Mouse (Mus musculus): Measurements from ENCODE around the gene BC037034. TPM values are rescaled to one million over a fixed set of nuclear protein-coding genes. Genes with fewer than 3 reads are reported as not detected.

The BC037034 gene
- polyA plus RNA-seq, 1 experiment from 2014 or later: 2.9 TPM

DNA sequence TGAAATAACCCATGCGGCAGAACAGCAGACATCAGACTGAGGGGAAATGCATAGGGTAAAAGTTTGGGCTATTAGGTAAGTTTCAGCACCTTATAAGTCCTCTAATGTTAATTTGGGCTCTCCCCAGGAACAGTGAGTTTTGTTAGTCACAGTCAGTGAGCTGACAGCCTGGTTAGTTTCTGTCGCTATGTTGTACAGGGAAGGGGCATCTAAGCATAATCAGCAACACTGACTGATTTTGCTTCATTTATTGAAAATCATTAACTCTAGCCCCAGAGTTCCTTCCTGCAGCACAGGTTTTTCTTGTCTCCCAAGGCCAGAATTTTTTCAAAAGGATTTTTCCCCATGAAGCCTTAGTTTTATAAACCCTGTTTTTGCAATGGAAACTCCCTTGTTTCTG lies 30.1 kb downstream of the BC037034 start:
- Histone ChIP-seq H3K4me3 (ENCODE audit: control insufficient read depth in 1 of 2, insufficient read depth in 1 of 2, low read depth in 1 of 2, low read length in 2 of 2) (no peak overlapping the region), H3K9me3 (ENCODE audit: control insufficient read depth, low read length) (no peaks in the 10 kb centered on the region), H3K36me3 (ENCODE audit: control insufficient read depth, insufficient read depth, low read length) (no peaks in the 10 kb centered on the region), H3K9ac (ENCODE audit: low read length) (no peak overlapping the region), H3K27me3 (ENCODE audit: control insufficient read depth, insufficient read depth, low read length) (no peaks in the 10 kb centered on the region), H3K4me1 (ENCODE audit: control insufficient read depth in 2 of 2, insufficient read depth in 2 of 2, low read length in 2 of 2) (no peaks in the 10 kb centered on the region), H3K4me2 (ENCODE audit: low read length) (no peak overlapping the region), H3K27ac (replicated peaks in 1 of 2; ENCODE audit: control insufficient read depth in 1 of 2, insufficient read depth in 1 of 2, low read depth in 2 of 2, low read length in 2 of 2) (no peak overlapping the region)
- ATAC-seq (ENCODE audit: insufficient number of reproducible peaks, insufficient read depth, low FRiP score, low read depth): no peak
- 71% methylated on average over 2 of the region's 2 CpGs for WGBS

DNA sequence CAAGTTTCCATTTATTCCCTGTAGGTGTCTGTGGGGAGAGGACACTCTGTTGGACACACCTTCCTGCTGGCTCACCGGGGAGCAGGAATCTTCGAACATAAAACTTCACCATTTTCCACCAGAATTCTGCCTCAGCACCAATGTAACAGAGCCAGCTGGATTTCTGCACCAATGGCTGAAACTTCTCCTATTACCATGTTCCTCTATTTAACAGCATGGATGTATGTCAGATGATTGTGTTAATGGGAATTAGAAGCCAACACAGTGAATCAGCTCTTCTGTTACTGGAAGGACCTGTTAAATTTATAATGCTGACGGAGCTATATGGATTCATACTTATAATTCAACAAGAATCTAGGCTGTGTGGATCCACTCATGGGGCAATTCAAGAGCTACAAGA lies 34.3 kb downstream of the BC037034 start:
- no peak overlapping the region for H3K4me3 ChIP-seq (ENCODE audit: control insufficient read depth in 1 of 2, insufficient read depth in 1 of 2, low read depth in 1 of 2, low read length in 2 of 2)
- no peak overlapping the region for H3K4me2 ChIP-seq (ENCODE audit: low read length)
- H3K9me3 ChIP-seq (ENCODE audit: control insufficient read depth, low read length): no peaks in the 10 kb centered on the region
- no peaks in the 10 kb centered on the region for H3K27me3 ChIP-seq (ENCODE audit: control insufficient read depth, insufficient read depth, low read length)
- no peak overlapping the region for H3K27ac ChIP-seq (replicated peaks in 1 of 2; ENCODE audit: control insufficient read depth in 1 of 2, insufficient read depth in 1 of 2, low read depth in 2 of 2, low read length in 2 of 2)
- no peaks in the 10 kb centered on the region for H3K4me1 ChIP-seq (ENCODE audit: control insufficient read depth in 2 of 2, insufficient read depth in 2 of 2, low read length in 2 of 2)
- WGBS: 80% methylated on average over 3 of the region's 3 CpGs
- H3K9ac ChIP-seq (ENCODE audit: low read length): no peak overlapping the region
- no peaks in the 10 kb centered on the region for H3K36me3 ChIP-seq (ENCODE audit: control insufficient read depth, insufficient read depth, low read length)
- ATAC-seq (ENCODE audit: insufficient number of reproducible peaks, insufficient read depth, low FRiP score, low read depth): no peak

DNA sequence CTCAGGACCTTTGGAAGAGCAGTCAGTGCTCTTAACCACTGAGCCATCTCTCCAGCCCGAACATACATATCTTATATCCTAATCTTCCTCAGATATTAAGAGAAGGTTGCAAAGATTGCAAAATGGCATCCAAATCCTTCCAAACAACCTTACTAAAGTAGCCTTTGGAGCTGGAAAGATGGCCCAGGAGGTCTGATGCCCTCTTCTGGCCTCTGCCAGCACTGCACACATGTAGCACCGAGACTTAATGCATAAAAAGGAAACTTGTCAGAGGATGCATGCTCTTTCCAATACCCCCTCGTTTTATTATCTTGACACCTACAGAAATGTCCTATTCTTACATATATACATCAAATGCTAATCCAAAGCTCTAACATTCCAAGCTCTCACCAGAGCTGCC lies 35.8 kb downstream of the BC037034 start:
- no peak for ATAC-seq (ENCODE audit: insufficient number of reproducible peaks, insufficient read depth, low FRiP score, low read depth)
- no peaks in the 10 kb centered on the region for H3K36me3 ChIP-seq (ENCODE audit: control insufficient read depth, insufficient read depth, low read length)
- WGBS: 43% methylated on average over 3 of the region's 3 CpGs
- no peak overlapping the region for H3K9ac ChIP-seq (ENCODE audit: low read length)
- H3K27me3 ChIP-seq (ENCODE audit: control insufficient read depth, insufficient read depth, low read length): no peaks in the 10 kb centered on the region
- no peaks in the 10 kb centered on the region for H3K9me3 ChIP-seq (ENCODE audit: control insufficient read depth, low read length)
- no peak overlapping the region for H3K4me2 ChIP-seq (ENCODE audit: low read length)
- no peak overlapping the region for H3K4me3 ChIP-seq (ENCODE audit: control insufficient read depth in 1 of 2, insufficient read depth in 1 of 2, low read depth in 1 of 2, low read length in 2 of 2)
- H3K4me1 ChIP-seq (ENCODE audit: control insufficient read depth in 2 of 2, insufficient read depth in 2 of 2, low read length in 2 of 2): no peaks in the 10 kb centered on the region
- no peak overlapping the region for H3K27ac ChIP-seq (replicated peaks in 1 of 2; ENCODE audit: control insufficient read depth in 1 of 2, insufficient read depth in 1 of 2, low read depth in 2 of 2, low read length in 2 of 2)

DNA sequence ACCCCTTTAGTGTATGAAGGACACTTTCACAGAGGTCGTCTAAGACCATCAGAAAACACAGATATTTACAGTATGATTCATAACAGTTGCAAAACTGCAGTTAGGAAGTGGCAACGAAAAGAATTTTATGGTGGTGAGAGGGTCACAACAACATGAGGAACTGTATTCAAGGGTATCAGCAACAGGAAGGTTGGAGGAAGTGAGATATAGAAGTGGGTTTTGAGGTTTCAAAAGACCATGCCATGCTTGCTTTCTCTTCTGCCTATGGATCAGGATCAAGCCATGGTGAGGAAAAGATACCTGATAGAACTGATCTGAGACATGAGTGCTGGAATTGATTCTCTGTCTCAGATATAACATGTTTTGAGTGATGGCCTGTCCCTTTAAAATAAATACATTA lies 36.5 kb downstream of the BC037034 start:
- Histone ChIP-seq H3K4me2 (ENCODE audit: low read length) (no peak overlapping the region), H3K4me3 (ENCODE audit: control insufficient read depth in 1 of 2, insufficient read depth in 1 of 2, low read depth in 1 of 2, low read length in 2 of 2) (no peak overlapping the region)
- no peak for ATAC-seq (ENCODE audit: insufficient number of reproducible peaks, insufficient read depth, low FRiP score, low read depth)

DNA sequence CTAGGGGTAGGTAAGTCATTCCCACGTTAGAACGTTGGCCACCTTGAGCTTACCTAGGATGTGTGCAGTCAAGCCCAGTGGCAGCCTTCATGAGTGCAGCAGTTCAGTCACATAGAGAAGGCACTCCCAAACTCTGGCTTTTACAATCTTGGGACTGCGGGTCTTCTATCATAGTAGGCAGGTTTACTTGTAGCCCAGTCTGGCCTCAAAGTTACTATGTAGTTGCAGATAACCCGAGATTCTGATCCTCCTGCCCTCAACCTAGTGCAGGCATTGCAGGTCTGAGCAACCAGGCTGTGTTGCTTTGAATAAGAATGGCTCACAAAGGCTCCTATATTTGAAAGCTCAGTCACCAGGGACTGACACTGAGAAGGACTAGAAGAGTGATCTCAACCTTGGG lies 37.3 kb downstream of the BC037034 start:
- H3K9me3 ChIP-seq (ENCODE audit: control insufficient read depth, low read length): no peaks in the 10 kb centered on the region
- no peak for ATAC-seq (ENCODE audit: insufficient number of reproducible peaks, insufficient read depth, low FRiP score, low read depth)
- no peaks in the 10 kb centered on the region for H3K4me1 ChIP-seq (ENCODE audit: control insufficient read depth in 2 of 2, insufficient read depth in 2 of 2, low read length in 2 of 2)
- H3K27me3 ChIP-seq (ENCODE audit: control insufficient read depth, insufficient read depth, low read length): no peaks in the 10 kb centered on the region
- H3K9ac ChIP-seq (ENCODE audit: low read length): no peak overlapping the region
- WGBS: 66% methylated on average over 4 of the region's 4 CpGs
- H3K27ac ChIP-seq (replicated peaks in 1 of 2; ENCODE audit: control insufficient read depth in 1 of 2, insufficient read depth in 1 of 2, low read depth in 2 of 2, low read length in 2 of 2): no peak overlapping the region
- H3K36me3 ChIP-seq (ENCODE audit: control insufficient read depth, insufficient read depth, low read length): no peaks in the 10 kb centered on the region
- no peak overlapping the region for H3K4me3 ChIP-seq (ENCODE audit: control insufficient read depth in 1 of 2, insufficient read depth in 1 of 2, low read depth in 1 of 2, low read length in 2 of 2)
- no peak overlapping the region for H3K4me2 ChIP-seq (ENCODE audit: low read length)

More for the DNA sequence above, 36.5 kb downstream of the BC037034 start:
- H3K9me3 ChIP-seq (ENCODE audit: control insufficient read depth, low read length): no peaks in the 10 kb centered on the region
- no peaks in the 10 kb centered on the region for H3K4me1 ChIP-seq (ENCODE audit: control insufficient read depth in 2 of 2, insufficient read depth in 2 of 2, low read length in 2 of 2)
- WGBS: 43% methylated on average over 2 of the region's 2 CpGs
- H3K36me3 ChIP-seq (ENCODE audit: control insufficient read depth, insufficient read depth, low read length): no peaks in the 10 kb centered on the region
- no peak overlapping the region for H3K27ac ChIP-seq (replicated peaks in 1 of 2; ENCODE audit: control insufficient read depth in 1 of 2, insufficient read depth in 1 of 2, low read depth in 2 of 2, low read length in 2 of 2)
- no peak overlapping the region for H3K9ac ChIP-seq (ENCODE audit: low read length)
- no peaks in the 10 kb centered on the region for H3K27me3 ChIP-seq (ENCODE audit: control insufficient read depth, insufficient read depth, low read length)

DNA sequence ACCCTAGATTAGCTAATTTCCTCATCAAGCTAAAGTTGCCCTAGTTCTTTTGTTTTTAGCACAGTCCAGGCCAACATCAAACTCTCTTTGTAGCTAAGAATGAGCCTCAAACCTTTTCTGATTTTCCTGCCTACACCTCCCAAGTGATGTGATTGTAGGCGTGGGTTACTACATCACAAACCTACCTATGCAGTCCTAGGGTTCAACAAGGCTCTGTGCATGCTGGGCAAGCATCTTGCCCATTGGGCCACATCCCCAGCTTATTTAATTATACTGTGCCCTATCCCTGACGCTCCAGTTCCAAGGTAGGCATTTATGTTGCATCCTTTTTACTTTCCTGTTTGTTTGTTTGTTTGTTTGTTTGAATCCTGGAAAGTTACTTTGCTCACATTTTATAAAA lies 38.1 kb downstream of the BC037034 start, which contains the start of gene Nxpe5:
TSS of gene Nxpe5 (plus strand) at position 199 of the 400 bp plus-strand sequence.
- Histone ChIP-seq H3K4me1 (ENCODE audit: control insufficient read depth in 2 of 2, insufficient read depth in 2 of 2, low read length in 2 of 2) (no peaks in the 10 kb centered on the region), H3K27ac (replicated peaks in 1 of 2; ENCODE audit: control insufficient read depth in 1 of 2, insufficient read depth in 1 of 2, low read depth in 2 of 2, low read length in 2 of 2) (no peak within 1 kb of the TSS), H3K4me3 (ENCODE audit: control insufficient read depth in 1 of 2, insufficient read depth in 1 of 2, low read depth in 1 of 2, low read length in 2 of 2) (no peak within 1 kb of the TSS), H3K4me2 (ENCODE audit: low read length) (no peak within 1 kb of the TSS), H3K36me3 (ENCODE audit: control insufficient read depth, insufficient read depth, low read length) (no peaks in the 10 kb centered on the region), H3K27me3 (ENCODE audit: control insufficient read depth, insufficient read depth, low read length) (no peaks in the 10 kb centered on the region), H3K9ac (ENCODE audit: low read length) (no peak within 1 kb of the TSS), H3K9me3 (ENCODE audit: control insufficient read depth, low read length) (no peaks in the 10 kb centered on the region)
- ATAC-seq (ENCODE audit: insufficient number of reproducible peaks, insufficient read depth, low FRiP score, low read depth): no peak
- whole genome bisulfite sequencing: 51% methylated on average over 2 of the region's 2 CpGs

DNA sequence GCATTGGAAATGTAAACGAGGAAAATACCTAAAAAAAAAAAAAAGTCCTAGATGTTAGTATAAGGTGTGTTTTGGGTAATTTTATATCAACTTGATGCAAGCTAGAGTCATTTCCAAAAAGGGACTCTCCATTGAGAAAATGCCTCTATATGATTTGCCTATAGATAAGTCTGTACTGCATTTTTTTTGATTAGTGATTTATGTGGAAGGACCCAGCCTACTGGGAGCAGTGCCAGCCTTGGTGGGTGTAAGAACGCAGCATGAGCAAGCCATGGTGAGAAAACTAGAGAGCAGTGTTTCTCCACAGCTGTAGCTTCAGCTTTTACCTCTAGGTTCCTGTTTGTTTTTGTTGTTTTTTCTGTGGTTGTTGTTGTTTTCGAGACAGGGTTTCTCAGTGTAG lies 40.5 kb downstream of the BC037034 start:
- no peak for ATAC-seq (ENCODE audit: insufficient number of reproducible peaks, insufficient read depth, low FRiP score, low read depth)
- no peak overlapping the region for H3K9ac ChIP-seq (ENCODE audit: low read length)
- H3K9me3 ChIP-seq (ENCODE audit: control insufficient read depth, low read length): no peaks in the 10 kb centered on the region
- H3K4me2 ChIP-seq (ENCODE audit: low read length): no peak overlapping the region
- H3K4me1 ChIP-seq (ENCODE audit: control insufficient read depth in 2 of 2, insufficient read depth in 2 of 2, low read length in 2 of 2): no peaks in the 10 kb centered on the region
- H3K27me3 ChIP-seq (ENCODE audit: control insufficient read depth, insufficient read depth, low read length): no peaks in the 10 kb centered on the region
- no peak overlapping the region for H3K27ac ChIP-seq (replicated peaks in 1 of 2; ENCODE audit: control insufficient read depth in 1 of 2, insufficient read depth in 1 of 2, low read depth in 2 of 2, low read length in 2 of 2)
- no peaks in the 10 kb centered on the region for H3K36me3 ChIP-seq (ENCODE audit: control insufficient read depth, insufficient read depth, low read length)
- 41% methylated on average over 3 of the region's 3 CpGs for WGBS
- H3K4me3 ChIP-seq (ENCODE audit: control insufficient read depth in 1 of 2, insufficient read depth in 1 of 2, low read depth in 1 of 2, low read length in 2 of 2): no peak overlapping the region

DNA sequence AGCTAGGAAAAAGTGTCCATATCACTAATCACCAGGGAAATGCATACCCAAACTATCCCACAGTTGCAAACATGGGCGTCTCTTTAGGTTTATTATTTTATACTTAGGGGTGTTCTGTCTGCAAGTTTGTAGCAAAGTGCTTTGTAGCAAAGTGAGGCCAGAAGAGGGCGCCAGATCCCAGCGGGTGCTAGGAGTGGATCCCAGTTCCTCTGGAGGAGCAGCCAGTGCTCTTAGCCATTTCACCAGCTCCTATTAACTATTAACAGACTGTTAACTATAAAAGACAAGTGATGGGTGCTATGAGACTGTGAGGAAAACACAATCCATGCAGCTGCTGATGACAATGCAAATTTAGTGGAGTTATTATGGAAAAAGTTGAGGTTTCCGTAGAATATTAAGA lies 41.7 kb downstream of the BC037034 start:
- Histone ChIP-seq H3K4me2 (ENCODE audit: low read length) (no peak overlapping the region), H3K4me3 (ENCODE audit: control insufficient read depth in 1 of 2, insufficient read depth in 1 of 2, low read depth in 1 of 2, low read length in 2 of 2) (no peak overlapping the region), H3K4me1 (ENCODE audit: control insufficient read depth in 2 of 2, insufficient read depth in 2 of 2, low read length in 2 of 2) (no peaks in the 10 kb centered on the region), H3K36me3 (ENCODE audit: control insufficient read depth, insufficient read depth, low read length) (no peaks in the 10 kb centered on the region), H3K9ac (ENCODE audit: low read length) (no peak overlapping the region), H3K27me3 (ENCODE audit: control insufficient read depth, insufficient read depth, low read length) (no peaks in the 10 kb centered on the region), H3K27ac (replicated peaks in 1 of 2; ENCODE audit: control insufficient read depth in 1 of 2, insufficient read depth in 1 of 2, low read depth in 2 of 2, low read length in 2 of 2) (no peak overlapping the region), H3K9me3 (ENCODE audit: control insufficient read depth, low read length) (no peaks in the 10 kb centered on the region)
- WGBS: 22% methylated on average over 4 of the region's 4 CpGs
- ATAC-seq (ENCODE audit: insufficient number of reproducible peaks, insufficient read depth, low FRiP score, low read depth): no peak
